Mouse (Mus musculus) neural tube, embryonic 13.5 days (tissue): ENCODE results near the gene 9230104L09Rik. TPM values are rescaled to one million over a fixed set of nuclear protein-coding genes. Genes with fewer than 3 reads are reported as not detected.

Source experiments
- ATAC-seq: fragments of 200-750 bp; cut with Nextera tagmentation; 2 replicates; pipeline ENCODE4 v1.8.0; 2017; ENCODE audit warnings: low read depth, mild to moderate bottlenecking, moderate TSS enrichment, moderate library complexity
- H3K27ac ChIP-seq: fragments of 300-500 bp; sonication (generic); replicated peaks from 2 replicates; pipeline ENCODE4 v1.5.1; 2015; ENCODE audit warnings: moderate library complexity, mild to moderate bottlenecking, inconsistent platforms
- H3K27me3 ChIP-seq: fragments of 300-500 bp; sonication (generic); 2 replicates; pipeline ENCODE4 v1.6.1; 2015; ENCODE audit warnings: mild to moderate bottlenecking, inconsistent platforms
- H3K36me3 ChIP-seq: fragments of 300-500 bp; sonication (generic); 2 replicates; pipeline ENCODE4 v1.6.1; 2015; ENCODE audit warnings: mild to moderate bottlenecking, inconsistent platforms
- H3K4me1 ChIP-seq: fragments of 300-500 bp; sonication (generic); replicated peaks from 2 replicates; pipeline ENCODE4 v1.6.1; 2015; ENCODE audit warnings: inconsistent platforms
- H3K4me2 ChIP-seq: fragments of 300-500 bp; sonication (generic); 2 replicates; pipeline ENCODE4 v1.6.1; 2015; ENCODE audit warnings: inconsistent platforms, mild to moderate bottlenecking, moderate library complexity
- H3K4me3 ChIP-seq: fragments of 300-500 bp; sonication (generic); 2 replicates; pipeline ENCODE4 v1.5.1; 2015; ENCODE audit warnings: mild to moderate bottlenecking, inconsistent platforms
- H3K9ac ChIP-seq: fragments of 300-500 bp; sonication (generic); 2 replicates; pipeline ENCODE4 v1.6.1; 2015; ENCODE audit warnings: moderate library complexity, mild to moderate bottlenecking, inconsistent platforms
- H3K9me3 ChIP-seq: fragments of 300-500 bp; sonication (generic); 2 replicates; pipeline ENCODE4 v1.6.1; 2016; ENCODE audit warnings: inconsistent platforms
- WGBS: fragments of 180-500 bp; shearing (Covaris S2); methylation state at CpG from one replicate; pipeline ENCODE4 v1.1.7; 2015; 5-methylcytosine and 5-hydroxymethylcytosine counted together
- polyA plus RNA-seq: library from polyadenylated mRNA; unstranded; fragments of >200 nt; fragmentation: Nextera tagmentation; extraction: Ambion mirVana; gene quantifications from 2 replicates; pipeline ENCODE4 v1.2.1, GENCODE M21; 2015

The 9230104L09Rik gene
- polyA plus RNA-seq, 1 experiment from 2014 or later = not detected

DNA sequence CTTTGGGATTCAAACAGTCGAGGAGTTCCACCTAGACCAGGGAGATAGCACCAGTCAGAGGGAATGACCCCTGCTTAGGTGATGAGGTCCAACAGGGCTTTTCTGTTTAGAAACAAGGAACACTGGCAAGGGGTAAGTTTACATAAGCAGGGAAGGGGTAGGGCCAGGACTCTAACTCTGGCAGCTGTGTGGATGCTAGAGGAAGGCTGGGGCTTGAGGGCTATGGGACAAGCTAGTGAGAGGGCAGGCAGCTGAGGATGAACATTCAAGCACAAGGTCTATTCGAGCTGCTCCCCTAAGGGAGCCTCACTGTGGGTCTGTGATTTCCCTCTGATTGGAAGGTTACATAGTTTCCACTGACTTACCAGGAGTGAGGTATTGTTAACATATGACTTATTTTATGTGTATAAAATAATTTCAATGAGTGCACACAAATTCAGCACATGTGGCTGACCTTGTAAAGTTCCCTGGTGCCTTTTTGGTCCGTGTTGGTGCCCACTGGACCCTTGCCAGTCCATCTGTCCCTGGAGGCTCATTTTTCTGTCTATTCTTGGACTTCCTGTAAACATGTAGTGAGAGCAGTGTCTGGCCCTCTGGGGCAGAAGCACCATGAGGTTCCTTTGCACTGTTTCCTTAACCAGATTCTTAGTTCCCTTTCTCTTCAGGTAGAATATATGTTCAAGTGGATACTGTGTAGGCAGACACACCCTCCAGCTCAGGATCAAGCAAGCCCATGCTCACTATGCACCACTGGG lies 12.4 kb upstream of the 9230104L09Rik start:
- no peaks in the 10 kb centered on the region for H3K27me3 ChIP-seq
- H3K4me2 ChIP-seq = no peak overlapping the region
- H3K9ac ChIP-seq = no peak overlapping the region
- 57% methylated on average over 3 of the region's 3 CpGs for WGBS
- H3K4me3 ChIP-seq = no peak overlapping the region
- ATAC-seq = no peak
- peaks cover 29% of the 10 kb centered on the region for H3K4me1 ChIP-seq
- H3K27ac ChIP-seq = no peak overlapping the region
- peaks cover 6% of the 10 kb centered on the region for H3K36me3 ChIP-seq
- no peaks in the 10 kb centered on the region for H3K9me3 ChIP-seq

GRCm38 (mm10) chr2:148875335-148875811 lies 10.5 kb upstream of the 9230104L09Rik start, which contains the start of gene Cst3:
TSS of gene Cst3 (minus strand) at chr2:148875692.
- H3K27me3 ChIP-seq = no peaks in the 10 kb centered on the region
- H3K27ac ChIP-seq = peak within 1 kb of the TSS; percentile 88
- H3K4me1 ChIP-seq = peaks cover 31% of the 10 kb centered on the region
- H3K4me2 ChIP-seq = peak within 1 kb of the TSS; percentile 92
- no peaks in the 10 kb centered on the region for H3K9me3 ChIP-seq
- 1% methylated on average over 19 of the region's 19 CpGs for WGBS
- H3K36me3 ChIP-seq = peaks cover 23% of the 10 kb centered on the region
- peak; percentile 94 for ATAC-seq
- peak within 1 kb of the TSS; percentile 92 for H3K4me3 ChIP-seq
- peak within 1 kb of the TSS; percentile 86 for H3K9ac ChIP-seq

DNA sequence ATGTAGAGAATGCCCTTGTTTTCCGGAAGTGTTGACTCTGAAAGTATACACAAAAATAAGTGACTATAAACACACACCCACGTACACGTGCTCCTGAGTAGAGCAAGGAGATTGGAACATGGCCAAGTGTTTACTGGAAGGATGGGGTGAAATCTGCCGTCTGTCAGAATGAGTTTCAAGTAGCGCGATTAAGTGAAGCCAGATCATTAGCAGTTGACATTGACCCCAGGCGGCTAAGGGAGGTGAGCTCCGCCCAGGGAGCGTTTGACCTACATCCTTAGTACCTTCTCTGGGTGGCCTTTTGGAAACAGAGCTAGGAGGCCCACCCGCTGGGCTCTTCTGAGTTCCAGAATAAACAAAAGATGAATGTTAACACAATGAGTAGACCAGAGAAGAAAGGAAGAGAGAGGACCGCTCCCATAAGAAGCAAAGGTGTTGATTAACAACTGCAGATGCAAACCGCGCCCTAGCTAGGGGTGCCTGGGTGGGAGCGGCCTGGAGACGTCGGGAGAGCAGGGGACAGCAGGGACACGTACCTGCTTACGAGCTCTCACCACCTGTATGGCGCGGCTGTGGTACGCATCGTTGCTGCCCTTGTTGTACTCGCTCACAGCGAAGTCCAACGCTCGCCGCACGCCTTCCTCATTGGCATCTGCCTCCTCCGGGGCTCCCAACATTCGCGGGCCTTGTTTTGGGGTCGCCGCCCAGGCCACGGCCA lies 9.9 kb upstream of the 9230104L09Rik start:
- Histone ChIP-seq H3K4me3 (peak overlapping the region; percentile 92), H3K27ac (peak overlapping the region; percentile 88), H3K36me3 (peaks cover 24% of the 10 kb centered on the region), H3K4me1 (peaks cover 31% of the 10 kb centered on the region), H3K4me2 (peak overlapping the region; percentile 92), H3K9me3 (no peaks in the 10 kb centered on the region), H3K9ac (peak overlapping the region; percentile 86), H3K27me3 (no peaks in the 10 kb centered on the region)
- WGBS = 1% methylated on average over 34 of the region's 34 CpGs
- ATAC-seq = peak; percentile 80

DNA sequence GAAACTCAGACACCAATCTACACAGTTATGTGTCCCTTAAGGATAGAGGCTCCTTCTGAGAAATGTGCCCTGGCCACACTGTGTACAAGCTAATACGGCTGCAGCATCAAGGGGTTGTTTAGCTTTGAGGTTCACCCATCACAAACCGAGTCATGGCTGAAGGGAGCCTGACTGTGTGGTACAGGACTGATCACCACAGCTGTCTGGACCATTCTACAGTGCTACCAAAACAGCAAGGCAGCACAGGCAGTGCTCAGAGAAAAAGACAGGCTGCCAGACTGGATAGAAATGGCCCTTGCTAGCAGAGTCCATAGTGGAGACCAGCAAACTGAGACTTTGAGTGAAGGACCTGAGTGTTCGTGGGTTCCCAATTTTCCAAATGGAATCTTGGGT lies 9.4 kb upstream of the 9230104L09Rik start:
- H3K4me1 ChIP-seq = peaks cover 31% of the 10 kb centered on the region
- H3K27ac ChIP-seq = no peak overlapping the region
- H3K9ac ChIP-seq = peak overlapping the region; percentile 86
- WGBS = 64% methylated on average over 3 of the region's 3 CpGs
- peak overlapping the region; percentile 92 for H3K4me3 ChIP-seq
- H3K4me2 ChIP-seq = peak overlapping the region; percentile 92
- ATAC-seq = 0 out of 2 replicates have a peak, but pooled peaks have one; percentile 8
- H3K27me3 ChIP-seq = no peaks in the 10 kb centered on the region
- no peaks in the 10 kb centered on the region for H3K9me3 ChIP-seq
- peaks cover 24% of the 10 kb centered on the region for H3K36me3 ChIP-seq

GRCm38 (mm10) chr2:148872860-148873259 lies 8.0 kb upstream of the 9230104L09Rik start:
- Histone ChIP-seq H3K27me3 (no peaks in the 10 kb centered on the region), H3K9ac (peak overlapping the region; percentile 86; the same call in 1 of the 2 replicates), H3K4me2 (peak overlapping the region; percentile 92), H3K4me3 (peak overlapping the region; percentile 92), H3K4me1 (peaks cover 31% of the 10 kb centered on the region), H3K9me3 (no peaks in the 10 kb centered on the region), H3K36me3 (peaks cover 24% of the 10 kb centered on the region), H3K27ac (no peak overlapping the region)
- WGBS = 87% methylated on average over 4 of the region's 4 CpGs
- no peak for ATAC-seq

- Histone ChIP-seq H3K9ac (no peak overlapping the region), H3K4me3 (no peak overlapping the region), H3K4me2 (no peak overlapping the region), H3K27me3 (no peaks in the 10 kb centered on the region), H3K27ac (no peak overlapping the region), H3K36me3 (peaks cover 24% of the 10 kb centered on the region), H3K4me1 (peaks cover 26% of the 10 kb centered on the region), H3K9me3 (no peaks in the 10 kb centered on the region)
- no peak for ATAC-seq
- WGBS = 88% methylated on average over 3 of the region's 3 CpGs
Measured at GRCm38 (mm10) chr2:148870526-148870925, 5.7 kb upstream of the 9230104L09Rik start.

GRCm38 (mm10) chr2:148868959-148869358 lies 4.1 kb upstream of the 9230104L09Rik start:
- 79% methylated on average over 1 of the region's 1 CpGs for WGBS
- H3K9ac ChIP-seq = no peak overlapping the region
- H3K4me3 ChIP-seq = no peak overlapping the region
- H3K27me3 ChIP-seq = no peaks in the 10 kb centered on the region
- no peak for ATAC-seq
- H3K4me2 ChIP-seq = no peak overlapping the region
- no peaks in the 10 kb centered on the region for H3K9me3 ChIP-seq
- peaks cover 24% of the 10 kb centered on the region for H3K36me3 ChIP-seq
- no peak overlapping the region for H3K27ac ChIP-seq
- H3K4me1 ChIP-seq = peaks cover 20% of the 10 kb centered on the region

- Histone ChIP-seq H3K27me3 (no peaks in the 10 kb centered on the region), H3K27ac (no peak overlapping the region), H3K4me1 (no peaks in the 10 kb centered on the region), H3K4me2 (no peak overlapping the region), H3K9me3 (no peaks in the 10 kb centered on the region), H3K36me3 (no peaks in the 10 kb centered on the region), H3K4me3 (no peak overlapping the region), H3K9ac (no peak overlapping the region)
- ATAC-seq = no peak
Measured at GRCm38 (mm10) chr2:148861693-148862092, 3.1 kb downstream of the 9230104L09Rik start.

GRCm38 (mm10) chr2:148860993-148861392 lies 3.8 kb downstream of the 9230104L09Rik start:
- Histone ChIP-seq H3K4me2 (no peak overlapping the region), H3K36me3 (no peaks in the 10 kb centered on the region), H3K27ac (no peak overlapping the region), H3K9me3 (no peaks in the 10 kb centered on the region), H3K27me3 (no peaks in the 10 kb centered on the region), H3K9ac (no peak overlapping the region), H3K4me1 (no peaks in the 10 kb centered on the region), H3K4me3 (no peak overlapping the region)
- ATAC-seq = no peak
- WGBS = 86% methylated on average over 4 of the region's 4 CpGs

- Histone ChIP-seq H3K27me3 (no peaks in the 10 kb centered on the region), H3K27ac (no peak overlapping the region), H3K9ac (no peak overlapping the region), H3K4me1 (no peaks in the 10 kb centered on the region), H3K9me3 (no peaks in the 10 kb centered on the region), H3K36me3 (no peaks in the 10 kb centered on the region), H3K4me3 (no peak overlapping the region), H3K4me2 (no peak overlapping the region)
- no peak for ATAC-seq
- 85% methylated on average over 4 of the region's 4 CpGs for WGBS
Measured at GRCm38 (mm10) chr2:148857506-148857905, 7.3 kb downstream of the 9230104L09Rik start.

DNA sequence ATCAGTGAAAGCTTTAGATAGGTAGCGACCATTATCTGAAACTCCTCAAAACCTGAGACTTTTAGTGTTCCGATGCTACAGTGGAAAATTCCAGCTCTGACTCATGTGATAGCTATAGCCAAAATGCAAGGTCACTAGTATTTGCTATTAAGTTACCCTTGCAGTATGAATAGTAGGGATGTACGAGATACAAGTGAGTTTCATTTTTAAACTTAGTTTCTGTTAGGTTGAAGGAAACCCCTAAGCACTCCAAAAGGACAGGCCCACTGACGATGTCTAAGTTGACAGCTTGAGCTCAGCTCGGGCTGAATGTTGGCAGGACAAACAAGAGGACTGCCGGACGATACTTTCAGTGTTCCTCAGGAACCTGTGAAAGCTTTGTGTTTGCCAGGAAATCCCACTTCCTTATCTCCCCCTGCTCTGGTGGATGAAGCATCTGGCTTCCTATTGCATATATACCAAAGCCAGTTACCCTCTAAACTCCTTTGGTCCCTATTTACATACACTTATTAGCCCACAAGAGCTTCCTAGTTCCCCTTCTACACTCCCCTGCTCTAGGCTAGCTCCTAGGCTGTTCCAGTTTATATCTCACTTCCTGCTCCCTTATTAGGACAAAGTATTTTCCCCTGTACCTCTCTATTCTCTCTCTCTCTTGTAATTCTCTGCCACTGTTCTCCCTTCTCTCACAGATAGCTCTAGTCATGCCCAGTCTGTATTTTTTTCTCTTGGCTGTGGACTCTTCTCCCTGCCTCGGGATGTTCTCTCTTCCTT lies 8.0 kb downstream of the 9230104L09Rik start:
- Histone ChIP-seq H3K9me3 (no peaks in the 10 kb centered on the region), H3K4me2 (no peak overlapping the region), H3K4me1 (no peaks in the 10 kb centered on the region), H3K36me3 (no peaks in the 10 kb centered on the region), H3K4me3 (no peak overlapping the region), H3K27ac (no peak overlapping the region), H3K27me3 (no peaks in the 10 kb centered on the region), H3K9ac (no peak overlapping the region)
- 84% methylated on average over 8 of the region's 8 CpGs for WGBS
- ATAC-seq = no peak
